Mouse (Mus musculus) bone marrow macrophage, adult 2 months (primary cell): Measurements from ENCODE around the gene Efna3.

ENCODE experiments used
- CTCF ChIP-seq: IDR thresholded peaks from 2 replicates; pipeline ENCODE4 v1.5.1; 2012; ENCODE audit warnings: low read depth, mild to moderate bottlenecking, low read length, moderate library complexity
- POLR2A ChIP-seq: IDR thresholded peaks from 2 replicates; pipeline ENCODE4 v1.6.1; 2012; ENCODE audit warnings: mild to moderate bottlenecking, low read depth, low read length, borderline replicate concordance

GRCm38 (mm10) chr3:89349869-89350501 is 27.2 kb upstream of the Efna3 start, which contains the start of gene Adam15:
- TF ChIP-seq POLR2A (no peak), CTCF (no peak)
